Mouse (Mus musculus) hindbrain, postnatal 0 days (tissue): ENCODE results near the gene Gm20828. TPM values are rescaled to one million over a fixed set of nuclear protein-coding genes. Genes with fewer than 3 reads are reported as not detected.
"Not testable (repeated sequence)": the region's sequence is repeated elsewhere in the genome, so short reads cannot be mapped to it uniquely, and the experiment has no call there.

Experiments used
- ATAC-seq: fragments of 200-750 bp; cut with Nextera tagmentation; 2 replicates; pipeline ENCODE4 v1.8.0; 2017; ENCODE audit warnings: mild to moderate bottlenecking, moderate TSS enrichment, moderate library complexity
- DNase-seq: peaks from one replicate; pipeline ENCODE4 v3.0.0-alpha.2; 2015; ENCODE audit warnings: low spot score
- H3K27ac ChIP-seq: fragments of 300-500 bp; sonication (generic); 2 replicates; pipeline ENCODE4 v1.5.1; 2014; ENCODE audit warnings: mild to moderate bottlenecking
- H3K27me3 ChIP-seq: fragments of 300-500 bp; sonication (generic); 2 replicates; pipeline ENCODE4 v1.6.1; 2014; ENCODE audit warnings: low read length, mixed read lengths; ENCODE audit not compliant: insufficient read depth
- H3K36me3 ChIP-seq: fragments of 300-500 bp; sonication (generic); 2 replicates; pipeline ENCODE4 v1.6.1; 2014; ENCODE audit warnings: low read length, mixed read lengths; ENCODE audit not compliant: insufficient read depth
- H3K4me1 ChIP-seq: fragments of 300-500 bp; sonication (generic); 2 replicates; pipeline ENCODE4 v1.6.1; 2014; ENCODE audit warnings: antibody characterized with exemption, low read length, mixed read lengths; ENCODE audit not compliant: insufficient read depth
- H3K4me2 ChIP-seq: fragments of 300-500 bp; sonication (generic); 2 replicates; pipeline ENCODE4 v1.6.1; 2014; ENCODE audit warnings: low read depth, mild to moderate bottlenecking, low read length, moderate library complexity, mixed read lengths
- H3K4me3 ChIP-seq: fragments of 300-500 bp; sonication (generic); 2 replicates; pipeline ENCODE4 v1.5.1; 2014; ENCODE audit warnings: low read length
- H3K9ac ChIP-seq: fragments of 300-500 bp; sonication (generic); replicated peaks from 2 replicates; pipeline ENCODE4 v1.6.1; 2014; ENCODE audit warnings: mild to moderate bottlenecking, low read length, moderate library complexity, mixed read lengths
- H3K9me3 ChIP-seq: fragments of 300-500 bp; sonication (generic); 2 replicates; pipeline ENCODE4 v1.6.1; 2016; ENCODE audit warnings: low read length, mixed read lengths
- WGBS: fragments of 180-500 bp; shearing (Covaris S2); extraction: QIAGEN DNeasy Blood & Tissue Kit; methylation state at CpG from one replicate; pipeline ENCODE4 v1.1.7; 2014; 5-methylcytosine and 5-hydroxymethylcytosine counted together
- polyA plus RNA-seq: library from polyadenylated mRNA; unstranded; fragments of >200 nt; fragmentation: Nextera tagmentation; extraction: Ambion mirVana; gene quantifications from 2 replicates; pipeline ENCODE4 v1.2.1, GENCODE M21; 2015
- total RNA-seq: library from RNA; depleted of rRNA; stranded (reverse); fragments of >200 nt; gene quantifications from 2 replicates; pipeline ENCODE4 v1.2.3, GENCODE M21; 2014; rRNA removed

Gene Gm20828
- total RNA-seq (not detected in 2 replicates), polyA plus RNA-seq (not detected in 2 replicates)

DNA sequence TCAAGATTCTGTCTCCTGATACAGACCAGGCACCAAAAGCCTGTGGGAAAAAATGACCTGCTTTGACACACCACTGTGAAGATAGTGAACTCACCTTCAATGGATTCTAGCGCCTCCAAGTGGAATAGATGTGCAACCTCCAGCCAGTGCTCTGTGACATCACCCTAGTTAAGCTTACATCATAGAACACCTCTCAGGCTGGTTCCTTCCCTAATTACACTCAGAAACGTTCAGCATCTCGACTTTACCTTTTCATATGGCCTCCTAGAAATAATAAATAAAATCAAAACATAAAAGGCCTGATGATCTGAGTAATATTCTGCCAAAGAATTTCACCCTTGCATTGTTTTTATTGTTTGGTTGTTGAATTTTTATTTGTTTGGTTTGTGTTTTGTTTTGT is at the start of gene Gm20828:
Gene Gm20828 (minus strand): TSS at position 101 of the 400 bp plus-strand sequence.
- not testable (repeated sequence) for DNase-seq, H3K27ac ChIP-seq, H3K4me2 ChIP-seq, ATAC-seq, H3K9me3 ChIP-seq, H3K27me3 ChIP-seq, H3K36me3 ChIP-seq, H3K4me1 ChIP-seq, H3K9ac ChIP-seq, H3K4me3 ChIP-seq
- WGBS, result no CpG with 5 or more reads among the region's 3 CpGs
